Mouse (Mus musculus): ENCODE measurements at regions not wholly inside any gene's neighbourhood (a gene's known extent, or its start where the extent isn't known, plus 50 kb on each side); places are given as distances from the start of the nearest gene placed in this dataset.

GRCm38 (mm10) chr10:113034356-113034755 is 105.6 kb upstream of the Atxn7l3b start:
- H3K4me3 ChIP-seq (ENCODE audit: low read depth, low read length) = no peak overlapping the region
- H3K27ac ChIP-seq (ENCODE audit: low read depth, low read length) = no peak overlapping the region
- no peak overlapping the region for H3K4me2 ChIP-seq (ENCODE audit: low read length)
- no peaks in the 10 kb centered on the region for H3K9me3 ChIP-seq (replicated peaks; ENCODE audit: control insufficient read depth, low read length)
- WGBS = 60% methylated on average over 3 of the region's 3 CpGs
- H3K27me3 ChIP-seq (replicated peaks; ENCODE audit: control insufficient read depth, insufficient read depth, low read length) = no peaks in the 10 kb centered on the region
- no peaks in the 10 kb centered on the region for H3K4me1 ChIP-seq (ENCODE audit: control insufficient read depth, insufficient read depth, low read length)
- no peaks in the 10 kb centered on the region for H3K36me3 ChIP-seq (ENCODE audit: control insufficient read depth, insufficient read depth, low read length)
- no peak overlapping the region for H3K9ac ChIP-seq (ENCODE audit: low read length)
- DNase-seq (ENCODE audit: low spot score) (no peak), ATAC-seq (no peak)

GRCm38 (mm10) chr10:113032870-113033269 is 104.1 kb upstream of the Atxn7l3b start:
- DNase-seq (ENCODE audit: low spot score) (no peak), ATAC-seq (no peak)
- H3K27ac ChIP-seq (ENCODE audit: low read depth, low read length) = no peak overlapping the region
- H3K4me3 ChIP-seq (ENCODE audit: low read depth, low read length) = no peak overlapping the region
- H3K9ac ChIP-seq (ENCODE audit: low read length) = no peak overlapping the region
- no peak overlapping the region for H3K4me2 ChIP-seq (ENCODE audit: low read length)
- no peaks in the 10 kb centered on the region for H3K9me3 ChIP-seq (replicated peaks; ENCODE audit: control insufficient read depth, low read length)
- no peaks in the 10 kb centered on the region for H3K4me1 ChIP-seq (ENCODE audit: control insufficient read depth, insufficient read depth, low read length)
- no peaks in the 10 kb centered on the region for H3K27me3 ChIP-seq (replicated peaks; ENCODE audit: control insufficient read depth, insufficient read depth, low read length)
- no peaks in the 10 kb centered on the region for H3K36me3 ChIP-seq (ENCODE audit: control insufficient read depth, insufficient read depth, low read length)
- 91% methylated on average over 4 of the region's 4 CpGs for WGBS

GRCm38 (mm10) chr10:113027300-113027699 is 98.5 kb upstream of the Atxn7l3b start:
- H3K4me2 ChIP-seq (ENCODE audit: low read length) = no peak overlapping the region
- no peak overlapping the region for H3K4me3 ChIP-seq (ENCODE audit: low read depth, low read length)
- H3K27me3 ChIP-seq (replicated peaks; ENCODE audit: control insufficient read depth, insufficient read depth, low read length) = no peaks in the 10 kb centered on the region
- H3K9ac ChIP-seq (ENCODE audit: low read length) = no peak overlapping the region
- no peaks in the 10 kb centered on the region for H3K36me3 ChIP-seq (ENCODE audit: control insufficient read depth, insufficient read depth, low read length)
- DNase-seq (ENCODE audit: low spot score) (peak; percentile 81), ATAC-seq (peak; percentile 75)
- 12% methylated on average over 5 of the region's 5 CpGs for WGBS
- no peaks in the 10 kb centered on the region for H3K9me3 ChIP-seq (replicated peaks; ENCODE audit: control insufficient read depth, low read length)
- H3K4me1 ChIP-seq (ENCODE audit: control insufficient read depth, insufficient read depth, low read length) = no peaks in the 10 kb centered on the region
- H3K27ac ChIP-seq (ENCODE audit: low read depth, low read length) = no peak overlapping the region

GRCm38 (mm10) chr10:113024633-113025032 is 95.8 kb upstream of the Atxn7l3b start:
- H3K9me3 ChIP-seq (replicated peaks; ENCODE audit: control insufficient read depth, low read length) = no peaks in the 10 kb centered on the region
- no peaks in the 10 kb centered on the region for H3K36me3 ChIP-seq (ENCODE audit: control insufficient read depth, insufficient read depth, low read length)
- no peak overlapping the region for H3K9ac ChIP-seq (ENCODE audit: low read length)
- H3K4me3 ChIP-seq (ENCODE audit: low read depth, low read length) = no peak overlapping the region
- 66% methylated on average over 1 of the region's 1 CpGs for WGBS
- H3K27ac ChIP-seq (ENCODE audit: low read depth, low read length) = no peak overlapping the region
- DNase-seq (ENCODE audit: low spot score) (no peak), ATAC-seq (no peak)
- H3K4me2 ChIP-seq (ENCODE audit: low read length) = no peak overlapping the region
- H3K4me1 ChIP-seq (ENCODE audit: control insufficient read depth, insufficient read depth, low read length) = no peaks in the 10 kb centered on the region
- H3K27me3 ChIP-seq (replicated peaks; ENCODE audit: control insufficient read depth, insufficient read depth, low read length) = no peaks in the 10 kb centered on the region

GRCm38 (mm10) chr10:113009124-113009523 is 80.3 kb upstream of the Atxn7l3b start:
- WGBS = 31% methylated on average over 3 of the region's 3 CpGs
- Histone ChIP-seq H3K4me1 (ENCODE audit: control insufficient read depth, insufficient read depth, low read length) (no peaks in the 10 kb centered on the region), H3K4me3 (ENCODE audit: low read depth, low read length) (no peak overlapping the region), H3K27ac (ENCODE audit: low read depth, low read length) (no peak overlapping the region), H3K9me3 (replicated peaks; ENCODE audit: control insufficient read depth, low read length) (no peaks in the 10 kb centered on the region), H3K4me2 (ENCODE audit: low read length) (no peak overlapping the region), H3K9ac (ENCODE audit: low read length) (no peak overlapping the region), H3K36me3 (ENCODE audit: control insufficient read depth, insufficient read depth, low read length) (no peaks in the 10 kb centered on the region), H3K27me3 (replicated peaks; ENCODE audit: control insufficient read depth, insufficient read depth, low read length) (no peaks in the 10 kb centered on the region)
- ATAC-seq = no peak
- DNase-seq (ENCODE audit: low spot score) = no peak

- Histone ChIP-seq H3K4me3 (ENCODE audit: low read depth, low read length) (no peak overlapping the region), H3K9ac (ENCODE audit: low read length) (no peak overlapping the region), H3K27me3 (replicated peaks; ENCODE audit: control insufficient read depth, insufficient read depth, low read length) (no peaks in the 10 kb centered on the region), H3K4me2 (ENCODE audit: low read length) (no peak overlapping the region), H3K27ac (ENCODE audit: low read depth, low read length) (no peak overlapping the region), H3K9me3 (replicated peaks; ENCODE audit: control insufficient read depth, low read length) (no peaks in the 10 kb centered on the region), H3K4me1 (ENCODE audit: control insufficient read depth, insufficient read depth, low read length) (no peaks in the 10 kb centered on the region), H3K36me3 (ENCODE audit: control insufficient read depth, insufficient read depth, low read length) (no peaks in the 10 kb centered on the region)
- no peak for DNase-seq (ENCODE audit: low spot score)
- no peak for ATAC-seq
- 55% methylated on average over 4 of the region's 4 CpGs for WGBS
These were observed 61.9 kb upstream of the Atxn7l3b start for GRCm38 (mm10) chr10:112990720-112991119.

- no peak for ATAC-seq
- Histone ChIP-seq H3K36me3 (ENCODE audit: control insufficient read depth, insufficient read depth, low read length) (no peaks in the 10 kb centered on the region), H3K9me3 (replicated peaks; ENCODE audit: control insufficient read depth, low read length) (no peaks in the 10 kb centered on the region), H3K9ac (ENCODE audit: low read length) (no peak overlapping the region), H3K4me1 (ENCODE audit: control insufficient read depth, insufficient read depth, low read length) (no peaks in the 10 kb centered on the region), H3K4me3 (ENCODE audit: low read depth, low read length) (no peak overlapping the region), H3K27me3 (replicated peaks; ENCODE audit: control insufficient read depth, insufficient read depth, low read length) (no peaks in the 10 kb centered on the region), H3K27ac (ENCODE audit: low read depth, low read length) (no peak overlapping the region), H3K4me2 (ENCODE audit: low read length) (no peak overlapping the region)
- DNase-seq (ENCODE audit: low spot score) = no peak
- 79% methylated on average over 1 of the region's 1 CpGs for WGBS
These were observed 53.9 kb upstream of the Atxn7l3b start for GRCm38 (mm10) chr10:112982697-112983096.
